Mouse (Mus musculus) olfactory bulb, adult 2 months (tissue): ENCODE data around the gene Epas1.

Experiments
- CTCF ChIP-seq: fragments of 200-500 bp; IDR thresholded peaks from 2 replicates; pipeline ENCODE4 v1.5.1; 2012; ENCODE audit warnings: low read depth, mild to moderate bottlenecking, low read length, moderate library complexity; ENCODE audit not compliant: insufficient read depth
- POLR2A ChIP-seq: fragments of 200-500 bp; IDR thresholded peaks from 2 replicates; pipeline ENCODE4 v1.6.1; 2012; ENCODE audit warnings: mild to moderate bottlenecking, low read depth, low read length, moderate library complexity; ENCODE audit not compliant: insufficient read depth

DNA sequence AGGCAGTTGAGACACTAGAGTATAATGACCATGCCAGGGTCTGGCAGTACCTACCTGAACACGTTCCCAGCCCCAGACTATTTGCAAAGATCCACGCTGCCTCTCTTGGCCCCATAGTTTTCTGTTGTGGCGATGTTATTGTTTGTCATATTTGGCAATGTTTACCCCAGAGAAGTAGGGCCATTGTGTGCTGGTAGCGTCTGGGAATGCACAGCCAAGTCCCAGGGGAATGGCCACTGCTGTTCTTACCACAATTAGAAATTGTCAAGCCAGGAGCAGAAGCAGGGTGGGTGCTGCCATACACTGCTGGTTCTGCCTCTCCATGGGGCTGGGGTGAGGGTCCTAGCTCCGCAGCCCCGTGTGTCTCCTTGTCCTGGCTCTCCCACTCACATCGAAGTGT lies 15.1 kb downstream of the Epas1 start:
- TF ChIP-seq POLR2A (no peak), CTCF (no peak)
